Mouse (Mus musculus) kidney, postnatal 25 days (tissue): ENCODE results near the gene Bcl2a1c.
"Not testable (repeated sequence)": the region's sequence is repeated elsewhere in the genome, so short reads cannot be mapped to it uniquely, and the experiment has no call there.

Experiments used
- DNase-seq, 2 experiments: peaks; one replicate each; pipeline ENCODE4 v3.0.0; 2021; ENCODE audit warnings: mixed read lengths in 2 of 2

Bcl2a1c gene

GRCm38 (mm10) chr9:114329855-114330254 lies at the start of gene Bcl2a1c:
Gene Bcl2a1c (plus strand): TSS chr9:114330135.
- DNase-seq: not testable (repeated sequence)

- DNase-seq: not testable (repeated sequence)
These were observed 24.0 kb upstream of the Bcl2a1c start for GRCm38 (mm10) chr9:114305957-114306356.

GRCm38 (mm10) chr9:114311752-114312151 lies 18.2 kb upstream of the Bcl2a1c start:
- DNase-seq: not testable (repeated sequence)

GRCm38 (mm10) chr9:114318021-114318420 lies 11.9 kb upstream of the Bcl2a1c start:
- peak; percentile 52 to 63 for DNase-seq

GRCm38 (mm10) chr9:114326011-114326748 lies 3.8 kb upstream of the Bcl2a1c start:
- no peak for DNase-seq

- not testable (repeated sequence) for DNase-seq
These were observed 1.6 kb upstream of the Bcl2a1c start for GRCm38 (mm10) chr9:114328332-114328731.

- DNase-seq: peak; percentile 89 to 91
These were observed 38.0 kb downstream of the Bcl2a1c start for GRCm38 (mm10) chr9:114367783-114368470.

- no peak for DNase-seq
These were observed 38.5 kb downstream of the Bcl2a1c start for GRCm38 (mm10) chr9:114368471-114368858.

- not testable (repeated sequence) for DNase-seq
These were observed 39.5 kb downstream of the Bcl2a1c start for GRCm38 (mm10) chr9:114369389-114369788.

GRCm38 (mm10) chr9:114371717-114372116 lies 41.8 kb downstream of the Bcl2a1c start:
- DNase-seq: not testable (repeated sequence)

- DNase-seq: no peak
These were observed 45.5 kb downstream of the Bcl2a1c start for GRCm38 (mm10) chr9:114375276-114375962.

GRCm38 (mm10) chr9:114377168-114377567 lies 47.2 kb downstream of the Bcl2a1c start:
- no peak for DNase-seq

- DNase-seq: peak in 1 of 2 experiments; percentile 66
These were observed 49.9 kb downstream of the Bcl2a1c start for GRCm38 (mm10) chr9:114379871-114380270.
